Mouse (Mus musculus) kidney, adult 2 months (tissue): ENCODE results near the gene Cyp4f16. TPM values are rescaled to one million over a fixed set of nuclear protein-coding genes. Genes with fewer than 3 reads are reported as not detected.
"Not testable (repeated sequence)": the region's sequence is repeated elsewhere in the genome, so short reads cannot be mapped to it uniquely, and the experiment has no call there.

Source experiments
- DNase-seq: peaks from one replicate; pipeline ENCODE4 v3.0.0; 2021
- H3K27ac ChIP-seq: fragments of 200-500 bp; 2 replicates; pipeline ENCODE4 v1.5.1; 2012; ENCODE audit warnings: low read depth, low read length, control low read depth, inconsistent platforms; ENCODE audit not compliant: insufficient read depth
- H3K27me3 ChIP-seq: fragments of 200-500 bp; replicated peaks from 2 replicates; pipeline ENCODE4 v1.6.1; 2012; ENCODE audit warnings: mild to moderate bottlenecking, moderate library complexity, low read length, inconsistent platforms; ENCODE audit not compliant: control insufficient read depth, insufficient read depth
- H3K36me3 ChIP-seq: fragments of 200-500 bp; 2 replicates; pipeline ENCODE4 v1.6.1; 2012; ENCODE audit warnings: mild to moderate bottlenecking, moderate library complexity, low read length, inconsistent platforms; ENCODE audit not compliant: control insufficient read depth, insufficient read depth
- H3K4me1 ChIP-seq: fragments of 200-500 bp; 2 replicates; pipeline ENCODE4 v1.6.1; 2011; ENCODE audit warnings: low read length; ENCODE audit not compliant: control insufficient read depth, insufficient read depth
- H3K4me3 ChIP-seq: fragments of 200-500 bp; 2 replicates; pipeline ENCODE4 v1.5.1; 2011; ENCODE audit warnings: mild to moderate bottlenecking, low read depth, low read length, control low read depth; ENCODE audit not compliant: insufficient read depth
- CTCF ChIP-seq: fragments of 200-500 bp; conservative IDR thresholded peaks from 2 replicates; pipeline ENCODE4 v1.5.1; 2011; ENCODE audit warnings: low read depth, mild to moderate bottlenecking, control low read depth, low read length, moderate library complexity, mixed read lengths; ENCODE audit not compliant: insufficient read depth, insufficient read length
- POLR2A ChIP-seq: fragments of 200-500 bp; IDR thresholded peaks from one replicate; pipeline ENCODE4 v1.6.1; 2011; ENCODE audit warnings: low read depth, low read length, control low read depth
- WGBS: fragments of 180-500 bp; shearing (Covaris S2); methylation state at CpG from one replicate; pipeline ENCODE4 v1.1.7; 2018; 5-methylcytosine and 5-hydroxymethylcytosine counted together
- polyA plus RNA-seq: library from polyadenylated mRNA; depleted of rRNA; stranded (reverse); fragments of >200 nt; gene quantifications from 2 replicates; pipeline ENCODE4 v1.2.3, GENCODE M21; 2012; rRNA removed

The Cyp4f16 gene
- polyA plus RNA-seq, result 11.6 and 14.3 TPM in 2 replicates

DNA sequence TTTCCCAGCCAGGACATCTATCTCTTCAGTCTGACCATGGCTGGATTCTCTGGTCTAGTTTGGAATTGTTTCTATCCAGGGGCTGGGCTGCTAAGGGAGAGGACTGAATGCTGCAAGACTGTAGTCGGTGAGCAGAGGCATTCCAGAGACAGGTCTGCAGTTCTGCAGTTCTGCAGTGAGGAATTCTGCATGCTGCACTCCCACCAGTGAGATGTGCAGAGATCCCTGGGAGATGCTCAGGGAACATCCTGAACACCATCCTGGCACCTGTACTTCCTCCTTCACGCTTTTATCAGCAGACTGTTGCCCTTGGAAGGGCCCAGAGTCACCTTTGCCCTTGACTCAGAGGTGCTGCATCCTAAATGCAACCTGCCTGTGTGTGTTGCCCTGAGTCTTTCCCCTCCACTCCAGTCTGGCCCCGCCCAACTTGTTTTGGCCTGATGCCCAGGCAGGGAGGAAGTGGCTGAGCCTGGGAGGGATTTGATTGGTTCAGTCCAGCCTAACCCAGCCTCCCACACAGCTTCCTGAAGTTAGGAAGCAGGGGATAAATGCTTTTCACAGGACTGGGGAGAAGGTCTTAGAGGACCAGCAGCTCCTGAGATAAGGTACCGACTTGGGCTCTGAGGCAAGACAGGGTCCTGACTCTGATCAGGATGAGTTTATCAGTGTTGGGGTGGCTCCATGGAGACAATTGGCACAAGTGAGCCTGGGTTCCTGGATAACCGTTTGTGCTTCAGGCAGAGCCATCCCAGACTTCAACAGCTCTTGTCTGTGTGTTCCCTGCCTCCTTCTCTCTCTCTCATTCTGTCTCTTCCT is at the start of gene Cyp4f16:
TSS of gene Cyp4f16 (plus strand) at position 508 of the 816 bp plus-strand sequence.
- H3K4me1 ChIP-seq, H3K36me3 ChIP-seq, H3K27me3 ChIP-seq: not testable (repeated sequence)
- Histone ChIP-seq H3K4me3 (peak within 1 kb of the TSS; percentile 67), H3K27ac (peak within 1 kb of the TSS; percentile 29; the same call in 1 of the 2 replicates)
- DNase-seq, result peak; percentile 94
- WGBS, result 4% methylated on average over 5 of the region's 5 CpGs

DNA sequence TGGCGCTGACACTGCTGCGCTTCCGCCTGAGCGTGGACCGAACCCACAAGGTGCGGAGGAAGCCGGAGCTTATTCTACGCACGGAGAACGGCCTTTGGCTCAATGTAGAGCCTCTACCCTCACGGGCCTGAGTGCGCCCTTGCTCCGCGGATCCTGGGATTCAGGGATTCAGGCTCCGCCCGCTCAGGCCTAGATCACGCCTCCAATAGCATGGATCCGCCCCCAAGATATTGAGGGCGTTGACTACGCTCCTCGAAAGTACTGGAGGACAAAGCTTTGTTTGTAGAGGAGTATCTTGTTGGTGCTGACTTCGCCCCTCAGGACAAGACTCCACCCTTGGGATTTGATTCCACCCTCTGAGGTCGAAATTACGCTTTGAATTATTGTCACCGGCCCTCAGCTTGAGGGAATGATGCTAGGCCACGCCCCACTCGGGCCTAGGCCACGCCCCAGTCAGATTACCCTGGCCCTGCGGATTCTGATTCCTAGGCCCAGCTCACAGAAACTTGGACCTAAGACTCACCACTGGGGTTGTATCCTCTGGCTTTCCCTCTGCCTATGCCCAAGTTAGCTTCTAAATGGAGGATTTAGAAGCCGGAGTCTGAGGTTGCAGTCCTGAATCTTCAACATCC is 43.9 kb upstream of the Cyp4f16 start:
- 24% methylated on average over 30 of the region's 30 CpGs for WGBS
- DNase-seq, result peak; percentile 45
- Histone ChIP-seq H3K27ac (no peak overlapping the region), H3K27me3 (no peaks in the 10 kb centered on the region), H3K4me3 (peak overlapping the region; percentile 33; the same call in 1 of the 2 replicates), H3K36me3 (no peaks in the 10 kb centered on the region), H3K4me1 (no peaks in the 10 kb centered on the region)
- TF ChIP-seq CTCF (no peak), POLR2A (no peak)

DNA sequence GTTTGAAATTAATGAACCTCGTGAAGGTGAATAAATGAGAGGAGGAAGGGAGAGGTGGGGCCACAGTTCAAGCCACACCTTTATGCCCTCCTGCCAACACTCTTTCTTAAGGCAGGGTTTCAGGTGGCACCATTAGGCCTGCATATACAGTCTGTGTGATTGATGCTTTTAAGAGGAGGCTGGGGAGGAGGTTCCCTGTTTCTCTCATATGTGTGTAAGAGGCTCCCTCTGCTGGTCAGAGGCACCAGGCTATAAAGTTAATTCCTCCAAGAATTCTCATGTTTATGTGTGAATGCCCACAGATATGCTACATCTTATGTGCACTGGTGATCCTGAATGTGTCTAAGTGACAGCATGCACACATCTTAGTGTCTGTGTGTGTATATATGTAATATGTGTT is 41.8 kb upstream of the Cyp4f16 start:
- peak; percentile 80 for DNase-seq
- 14% methylated on average over 1 of the region's 1 CpGs for WGBS
- Histone ChIP-seq H3K27me3 (no peaks in the 10 kb centered on the region), H3K27ac (no peak overlapping the region), H3K4me3 (no peak overlapping the region), H3K36me3 (no peaks in the 10 kb centered on the region), H3K4me1 (no peaks in the 10 kb centered on the region)
- TF ChIP-seq CTCF, result peak; percentile 68
- no peak for TF ChIP-seq POLR2A

DNA sequence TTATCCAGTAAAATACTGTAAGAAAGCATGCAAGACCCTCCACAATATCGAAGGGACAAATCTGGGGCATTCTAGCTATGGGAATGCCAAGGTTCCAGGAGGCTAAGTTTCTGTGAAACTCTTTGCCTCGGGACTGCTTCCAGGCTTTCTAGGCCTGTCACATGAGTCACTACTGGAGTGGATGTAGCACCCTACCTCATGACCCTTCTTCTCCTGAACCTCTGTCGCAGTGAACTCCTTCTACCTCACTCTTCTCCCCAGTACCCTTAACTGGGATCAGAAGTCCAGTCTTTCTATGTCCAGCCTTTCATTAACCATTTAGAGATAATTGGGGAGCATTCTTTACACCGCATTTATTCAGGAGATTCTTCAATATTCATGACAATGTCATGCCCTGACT is 35.8 kb upstream of the Cyp4f16 start:
- DNase-seq, H3K4me3 ChIP-seq, H3K27me3 ChIP-seq, H3K36me3 ChIP-seq, H3K4me1 ChIP-seq, H3K27ac ChIP-seq: not testable (repeated sequence)
- WGBS, result 78% methylated on average over 4 of the region's 4 CpGs

DNA sequence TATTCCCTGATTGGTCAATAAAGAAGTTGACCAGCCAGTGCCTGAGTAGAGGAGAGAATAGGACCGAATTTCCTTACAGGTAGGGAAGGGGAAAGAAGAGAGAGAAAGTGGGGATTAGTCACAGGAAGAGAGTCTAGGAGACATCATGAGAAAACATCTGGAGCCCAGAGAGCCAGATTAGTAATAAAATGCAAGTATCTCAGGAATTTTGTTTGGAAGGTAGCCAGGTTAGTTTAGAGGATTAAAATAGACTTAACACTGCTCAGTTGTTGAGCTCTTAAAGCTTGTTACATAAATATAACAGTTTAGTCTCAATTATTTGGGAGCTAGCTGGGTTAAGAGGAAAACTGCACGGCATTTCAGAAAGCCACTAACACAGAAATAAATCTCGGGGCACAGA is 35.3 kb upstream of the Cyp4f16 start:
- no peaks in the 10 kb centered on the region for H3K4me1 ChIP-seq
- no peak for TF ChIP-seq CTCF
- TF ChIP-seq POLR2A, result no peak
- WGBS, result 48% methylated on average over 3 of the region's 3 CpGs
- H3K27ac ChIP-seq, result no peak overlapping the region
- H3K27me3 ChIP-seq, result no peaks in the 10 kb centered on the region
- no peak overlapping the region for H3K4me3 ChIP-seq
- H3K36me3 ChIP-seq, result no peaks in the 10 kb centered on the region
- peak; percentile 43 for DNase-seq

DNA sequence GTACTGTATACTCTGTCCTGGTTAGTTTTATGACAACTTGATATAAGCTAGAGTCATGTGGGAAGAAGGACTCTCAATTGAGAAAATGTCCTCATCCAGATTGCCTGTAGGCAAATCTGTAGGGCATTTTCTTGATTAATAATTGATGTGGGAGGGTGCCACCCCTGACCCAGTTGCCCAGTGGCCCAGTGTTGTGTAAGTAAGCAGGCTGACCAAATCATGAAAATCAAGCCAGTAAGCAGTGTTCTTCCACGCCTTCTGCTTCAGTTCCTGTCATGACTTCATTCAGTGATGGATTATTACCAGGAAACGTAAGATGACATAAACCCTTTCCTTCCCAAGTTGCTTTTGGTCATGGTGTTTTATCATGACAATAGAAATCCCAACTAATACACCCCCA is 33.2 kb upstream of the Cyp4f16 start:
- 44% methylated on average over 2 of the region's 2 CpGs for WGBS
- Histone ChIP-seq H3K4me1 (peaks cover 5% of the 10 kb centered on the region; the same call in 1 of the 2 replicates), H3K4me3 (no peak overlapping the region), H3K36me3 (no peaks in the 10 kb centered on the region), H3K27me3 (no peaks in the 10 kb centered on the region), H3K27ac (no peak overlapping the region)
- TF ChIP-seq POLR2A (no peak), CTCF (no peak)
- DNase-seq, result peak; percentile 44

DNA sequence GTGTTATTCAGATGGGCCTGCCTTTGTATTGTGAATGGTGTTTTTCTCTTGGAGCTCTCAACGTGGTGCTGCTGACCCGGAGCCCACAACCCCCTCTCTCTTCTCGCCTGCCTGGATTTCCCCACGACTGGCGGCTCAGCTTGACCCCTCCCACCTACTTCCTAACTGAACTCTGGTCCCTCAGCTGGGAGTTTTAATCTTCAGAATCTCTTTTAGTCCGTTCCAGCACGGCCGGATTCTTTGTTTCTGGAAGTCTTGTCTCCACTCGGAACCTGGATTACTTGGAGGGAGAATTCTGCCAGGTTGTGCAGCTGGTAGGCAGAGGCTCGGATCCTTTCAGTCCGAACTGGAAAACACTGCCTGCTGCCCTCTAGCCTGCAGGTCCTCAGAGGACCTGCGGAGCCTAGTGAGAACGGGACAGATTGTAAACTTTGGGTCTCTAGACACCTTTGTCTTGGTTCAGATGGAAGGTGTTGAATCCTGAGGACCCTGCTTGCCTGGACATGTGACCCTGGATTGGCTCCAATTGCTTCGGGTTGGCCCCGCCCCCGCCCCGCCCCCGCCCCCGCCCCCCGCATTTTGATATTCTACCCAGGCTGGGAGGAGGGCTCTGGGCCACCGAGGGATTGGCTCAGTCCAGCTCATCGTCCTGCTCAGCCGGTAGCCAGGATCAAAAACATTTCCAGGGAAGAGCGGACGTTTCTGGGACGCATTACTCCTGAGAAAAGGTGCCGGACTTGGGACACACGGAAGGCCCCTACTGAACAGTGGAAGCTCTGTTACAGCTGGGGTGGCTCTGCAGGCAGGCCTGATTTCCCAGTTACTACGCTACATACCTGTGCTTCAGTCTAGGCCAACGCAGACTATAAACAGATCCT is 30.3 kb upstream of the Cyp4f16 start, which contains the start of gene Cyp4f17:
TSS of gene Cyp4f17 (plus strand) at position 200 of the 878 bp plus-strand sequence.
- 1% methylated on average over 30 of the region's 30 CpGs for WGBS
- no peaks in the 10 kb centered on the region for H3K27me3 ChIP-seq
- peak within 1 kb of the TSS; percentile 68 for H3K4me3 ChIP-seq
- no peak for TF ChIP-seq CTCF
- TF ChIP-seq POLR2A, result peak; percentile 72
- DNase-seq, result peak; percentile 77
- peak within 1 kb of the TSS; percentile 34 for H3K27ac ChIP-seq
- H3K36me3 ChIP-seq, result no peaks in the 10 kb centered on the region; the same call in 1 of the 2 replicates
- H3K4me1 ChIP-seq, result peaks cover 5% of the 10 kb centered on the region; the same call in 1 of the 2 replicates
